Mouse (Mus musculus): ENCODE results near the gene Dimt1.

- no peak for TF ChIP-seq TCF12 (IDR thresholded peaks at IDR 0.05; ENCODE audit: insufficient read depth, poor library complexity, severe bottlenecking)
- no peak for TF ChIP-seq POLR2A (IDR thresholded peaks at IDR 0.05; ENCODE audit: insufficient read length, low read depth)
- TF ChIP-seq E2F4 (IDR thresholded peaks at IDR 0.05; ENCODE audit: insufficient read depth): no peak
- TF ChIP-seq MAX (IDR thresholded peaks at IDR 0.05; ENCODE audit: low read depth): no peak
- TF ChIP-seq MYOD1 (IDR thresholded peaks at IDR 0.05; ENCODE audit: control insufficient read depth in 1 of 3, insufficient read length in 2 of 3, low read depth in 2 of 3): no peak
These were observed 28.4 kb upstream of the Dimt1 start for GRCm38 (mm10) chr13:106918322-106919050.

Measured in myocyte (in vitro differentiated cells).